Mouse (Mus musculus) forebrain, embryonic 12.5 days (tissue): ENCODE measurements around the gene Hist1h3a. TPM values are rescaled to one million over a fixed set of nuclear protein-coding genes. Genes with fewer than 3 reads are reported as not detected.

Experiments used
- ATAC-seq: fragments of 200-750 bp; cut with Nextera tagmentation; 2 replicates; pipeline ENCODE4 v1.8.0; 2017; ENCODE audit warnings: moderate TSS enrichment; ENCODE audit not compliant: low FRiP score
- H3K27ac ChIP-seq: fragments of 300-500 bp; sonication (generic); 2 replicates; pipeline ENCODE4 v1.5.1; 2016; ENCODE audit warnings: mild to moderate bottlenecking
- H3K27me3 ChIP-seq: fragments of 300-500 bp; sonication (generic); 2 replicates; pipeline ENCODE4 v1.6.1; 2016; ENCODE audit warnings: mild to moderate bottlenecking
- H3K36me3 ChIP-seq: fragments of 300-500 bp; sonication (generic); replicated peaks from 2 replicates; pipeline ENCODE4 v1.6.1; 2016; ENCODE audit warnings: mild to moderate bottlenecking
- H3K4me1 ChIP-seq: fragments of 300-500 bp; sonication (generic); 2 replicates; pipeline ENCODE4 v1.6.1; 2016
- H3K4me2 ChIP-seq: fragments of 300-500 bp; sonication (generic); 2 replicates; pipeline ENCODE4 v1.6.1; 2016; ENCODE audit warnings: mild to moderate bottlenecking, moderate library complexity
- H3K4me3 ChIP-seq: fragments of 300-500 bp; sonication (generic); replicated peaks from 2 replicates; pipeline ENCODE4 v1.5.1; 2016; ENCODE audit warnings: mild to moderate bottlenecking
- H3K9ac ChIP-seq: fragments of 300-500 bp; sonication (generic); 2 replicates; pipeline ENCODE4 v1.6.1; 2016; ENCODE audit warnings: mild to moderate bottlenecking
- H3K9me3 ChIP-seq: fragments of 300-500 bp; sonication (generic); 2 replicates; pipeline ENCODE4 v1.6.1; 2016
- WGBS: fragments of 180-500 bp; shearing (Covaris S2); methylation state at CpG from one replicate; pipeline ENCODE4 v1.1.7; 2016; 5-methylcytosine and 5-hydroxymethylcytosine counted together
- polyA plus RNA-seq: library from polyadenylated mRNA; unstranded; fragments of >200 nt; fragmentation: Nextera tagmentation; extraction: Ambion mirVana; gene quantifications from 2 replicates; pipeline ENCODE4 v1.2.1, GENCODE M21; 2016

Gene Hist1h3a
- polyA plus RNA-seq, 1 experiment from 2014 or later, result 5.2 TPM

DNA sequence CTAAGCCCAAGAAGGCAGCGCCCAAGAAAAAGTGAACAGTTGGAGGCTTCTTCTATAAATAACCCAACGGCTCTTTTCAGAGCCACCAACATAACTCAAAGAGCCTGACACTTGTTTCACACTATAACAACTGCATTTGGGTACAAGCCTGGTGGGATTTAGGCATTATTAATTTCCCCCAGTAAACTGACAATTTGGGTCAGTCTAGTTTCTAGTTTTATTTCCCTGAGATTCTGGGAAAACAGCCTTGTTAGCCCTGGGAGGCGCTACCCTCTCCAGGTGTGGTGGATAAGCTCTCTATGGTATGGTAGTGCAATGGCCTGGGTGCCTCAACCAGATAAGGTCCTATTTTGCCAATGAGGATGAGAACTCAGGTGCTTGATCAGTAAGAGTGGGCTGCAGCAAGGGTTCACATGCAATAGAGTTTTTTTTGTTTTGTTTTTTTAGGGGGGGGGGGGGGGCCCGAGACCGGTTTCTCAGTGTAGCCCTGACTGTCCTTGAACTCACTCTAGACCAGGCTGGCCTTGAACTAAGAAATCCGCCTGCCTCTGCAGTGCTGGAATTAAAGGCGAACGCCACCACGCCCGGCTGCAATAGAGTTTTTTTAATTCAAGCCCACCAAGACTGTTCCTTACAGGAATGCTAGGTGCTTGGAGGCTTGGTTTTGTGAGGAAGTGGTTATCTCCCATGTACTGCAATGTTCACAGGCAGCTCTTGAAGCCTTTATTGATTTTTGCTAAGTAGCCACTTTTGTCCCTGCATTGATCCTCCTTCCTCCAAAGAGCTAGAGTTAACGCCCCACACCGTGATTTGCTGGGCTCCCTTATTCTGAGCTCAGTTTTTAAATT, 2.4 kb upstream of the Hist1h3a start:
- no peaks in the 10 kb centered on the region for H3K27me3 ChIP-seq
- peak overlapping the region; percentile 52 for H3K4me3 ChIP-seq
- peak overlapping the region; percentile 94 for H3K27ac ChIP-seq
- H3K4me2 ChIP-seq, result peak overlapping the region; percentile 70
- H3K36me3 ChIP-seq, result no peaks in the 10 kb centered on the region
- no peaks in the 10 kb centered on the region for H3K9me3 ChIP-seq
- peaks cover 23% of the 10 kb centered on the region for H3K4me1 ChIP-seq
- WGBS, result 34% methylated on average over 12 of the region's 12 CpGs
- H3K9ac ChIP-seq, result peak overlapping the region; percentile 83
- ATAC-seq, result no peak

DNA sequence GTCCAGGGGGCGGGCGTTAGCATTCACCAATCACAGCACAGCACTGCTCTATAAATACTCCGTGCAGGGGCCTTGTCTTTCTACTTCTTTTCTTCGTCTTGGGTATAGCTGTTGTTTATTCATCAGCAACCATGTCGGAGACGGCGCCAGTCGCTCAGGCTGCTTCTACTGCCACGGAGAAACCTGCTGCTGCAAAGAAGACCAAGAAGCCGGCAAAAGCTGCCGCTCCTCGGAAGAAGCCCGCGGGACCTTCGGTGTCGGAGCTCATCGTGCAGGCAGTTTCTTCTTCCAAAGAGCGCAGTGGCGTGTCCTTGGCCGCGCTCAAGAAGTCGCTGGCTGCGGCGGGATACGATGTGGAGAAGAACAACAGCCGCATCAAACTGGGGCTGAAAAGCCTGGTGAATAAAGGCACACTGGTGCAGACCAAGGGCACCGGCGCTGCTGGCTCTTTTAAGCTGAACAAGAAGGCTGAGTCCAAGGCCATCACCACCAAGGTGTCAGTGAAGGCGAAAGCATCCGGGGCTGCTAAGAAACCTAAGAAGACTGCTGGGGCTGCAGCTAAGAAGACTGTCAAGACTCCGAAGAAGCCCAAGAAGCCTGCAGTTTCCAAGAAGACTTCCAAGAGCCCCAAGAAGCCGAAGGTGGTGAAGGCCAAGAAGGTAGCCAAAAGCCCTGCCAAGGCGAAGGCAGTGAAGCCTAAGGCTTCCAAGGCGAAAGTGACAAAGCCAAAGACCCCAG, 1.6 kb upstream of the Hist1h3a start, which contains the start of gene Hist1h1a:
Hist1h1a (plus strand) TSS at position 81 of the 738 bp plus-strand sequence.
- peak within 1 kb of the TSS; percentile 94 for H3K27ac ChIP-seq
- no peaks in the 10 kb centered on the region for H3K27me3 ChIP-seq
- no peaks in the 10 kb centered on the region for H3K9me3 ChIP-seq
- peak within 1 kb of the TSS; percentile 52 for H3K4me3 ChIP-seq
- WGBS, result 4% methylated on average over 34 of the region's 34 CpGs
- H3K4me1 ChIP-seq, result peaks cover 23% of the 10 kb centered on the region
- peak within 1 kb of the TSS; percentile 70 for H3K4me2 ChIP-seq
- ATAC-seq, result peak; percentile 73
- H3K9ac ChIP-seq, result peak within 1 kb of the TSS; percentile 83
- no peaks in the 10 kb centered on the region for H3K36me3 ChIP-seq

DNA sequence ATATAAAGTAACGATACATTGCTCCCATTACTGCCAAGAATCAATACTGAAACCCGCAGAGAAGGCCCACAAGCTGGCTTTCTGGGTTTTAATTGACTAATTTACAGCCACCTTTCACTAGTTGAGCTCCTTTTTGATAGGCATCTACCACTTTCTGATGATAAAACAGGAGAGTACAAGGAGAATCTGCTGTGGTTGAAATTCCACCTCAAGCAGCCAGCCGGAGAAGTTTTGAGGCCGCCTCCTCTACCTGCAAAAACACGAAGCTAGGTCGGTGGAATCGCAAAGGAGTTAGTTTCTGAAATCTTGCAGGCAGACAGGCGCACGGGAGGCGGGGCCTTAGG, 1.0 kb upstream of the Hist1h3a start:
- Histone ChIP-seq H3K9me3 (no peaks in the 10 kb centered on the region), H3K4me2 (peak overlapping the region; percentile 70), H3K27ac (peak overlapping the region; percentile 94), H3K4me3 (peak overlapping the region; percentile 52), H3K36me3 (no peaks in the 10 kb centered on the region), H3K9ac (peak overlapping the region; percentile 56; the same call in 1 of the 2 replicates), H3K4me1 (peaks cover 23% of the 10 kb centered on the region), H3K27me3 (no peaks in the 10 kb centered on the region)
- no peak for ATAC-seq
- 2% methylated on average over 10 of the region's 10 CpGs for WGBS

DNA sequence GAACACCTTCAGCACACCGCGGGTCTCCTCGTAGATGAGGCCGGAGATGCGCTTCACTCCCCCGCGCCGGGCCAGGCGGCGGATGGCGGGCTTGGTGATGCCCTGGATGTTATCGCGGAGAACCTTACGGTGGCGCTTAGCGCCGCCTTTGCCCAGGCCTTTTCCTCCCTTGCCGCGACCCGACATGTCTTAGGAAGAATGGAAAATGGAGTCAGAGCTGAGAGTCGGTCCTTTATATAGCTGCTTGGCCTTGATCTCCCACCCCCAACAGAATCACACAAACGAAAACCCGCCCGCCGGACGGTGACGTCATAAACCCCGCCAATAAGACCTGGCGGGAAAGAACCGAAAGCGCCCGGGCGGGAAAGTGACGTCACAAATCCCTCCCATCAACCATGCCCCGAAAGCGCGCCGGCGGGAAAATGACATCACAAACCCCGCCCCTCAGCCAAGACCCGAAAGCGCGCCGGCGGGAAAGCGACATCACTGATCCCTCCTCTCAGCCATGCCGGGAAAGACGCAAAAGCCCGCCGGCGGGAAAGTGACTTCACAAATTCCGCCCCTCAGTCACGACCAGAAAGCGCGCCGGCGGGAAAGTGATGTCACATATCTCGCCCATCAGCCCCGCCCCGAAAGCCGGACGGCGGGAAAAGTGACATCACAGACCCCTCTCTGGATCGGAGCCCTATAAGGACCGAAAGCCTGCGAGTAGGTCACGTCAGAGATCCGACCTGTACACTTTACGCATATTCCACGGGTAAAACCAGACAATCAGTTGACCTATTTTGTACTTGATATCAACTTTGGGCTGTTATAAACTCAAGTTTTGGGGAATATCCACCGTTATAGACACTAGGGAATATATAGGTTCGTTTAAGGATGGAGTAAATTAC, 968 bp downstream of the Hist1h3a start, which contains the start of gene Hist1h4a:
Hist1h4a (minus strand) TSS at position 259 of the 893 bp plus-strand sequence.
- H3K4me1 ChIP-seq, result peaks cover 30% of the 10 kb centered on the region

DNA sequence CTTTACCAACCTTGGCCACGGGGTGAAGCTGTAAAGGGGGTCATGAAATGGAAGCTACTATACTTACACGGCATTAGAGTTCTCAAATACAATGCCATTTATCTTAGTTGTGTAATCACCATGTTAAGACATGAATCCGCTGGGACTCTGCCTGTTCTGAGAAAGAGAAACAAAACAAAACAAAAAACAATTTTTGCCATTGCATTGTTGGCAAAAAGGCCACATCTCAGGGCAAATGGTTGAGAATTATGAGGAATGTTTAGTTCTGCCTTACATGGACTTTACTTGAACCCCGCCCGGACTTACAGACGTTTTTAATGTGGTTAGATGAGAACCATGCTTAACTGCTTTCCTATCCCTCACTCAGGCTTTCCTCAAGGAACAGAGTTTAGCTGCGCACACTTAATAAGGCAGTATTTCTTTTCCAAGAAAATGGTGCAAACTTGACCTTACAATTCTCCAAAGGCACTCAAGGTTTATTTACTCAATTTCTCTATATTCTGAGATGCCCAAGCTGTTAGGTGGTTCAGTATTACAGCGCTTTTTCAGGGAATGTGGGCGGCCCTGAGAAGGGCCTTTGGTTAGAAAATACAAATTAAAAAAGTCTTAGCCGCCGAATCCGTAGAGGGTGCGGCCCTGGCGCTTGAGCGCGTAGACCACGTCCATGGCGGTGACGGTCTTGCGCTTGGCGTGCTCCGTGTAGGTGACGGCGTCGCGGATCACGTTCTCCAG, 1.8 kb downstream of the Hist1h3a start:
- no peak for ATAC-seq
- H3K27ac ChIP-seq, result peak overlapping the region; percentile 94
- H3K4me3 ChIP-seq, result peak overlapping the region; percentile 41
- H3K36me3 ChIP-seq, result no peaks in the 10 kb centered on the region
- H3K4me1 ChIP-seq, result peaks cover 30% of the 10 kb centered on the region
- H3K27me3 ChIP-seq, result no peaks in the 10 kb centered on the region
- H3K9ac ChIP-seq, result peak overlapping the region; percentile 62
- no peaks in the 10 kb centered on the region for H3K9me3 ChIP-seq
- peak overlapping the region; percentile 70 for H3K4me2 ChIP-seq
- WGBS, result 2% methylated on average over 19 of the region's 27 CpGs

More for the DNA sequence above, 968 bp downstream of the Hist1h3a start, which contains the start of gene Hist1h4a:
- peak within 1 kb of the TSS; percentile 64 for H3K9ac ChIP-seq
- peak within 1 kb of the TSS; percentile 70 for H3K4me2 ChIP-seq
- peak within 1 kb of the TSS; percentile 41 for H3K4me3 ChIP-seq
- H3K27ac ChIP-seq, result peak within 1 kb of the TSS; percentile 94
- no peaks in the 10 kb centered on the region for H3K9me3 ChIP-seq
- peak; percentile 81 for ATAC-seq
- H3K27me3 ChIP-seq, result no peaks in the 10 kb centered on the region
- under 1% methylated on average over 68 of the region's 72 CpGs for WGBS
- no peaks in the 10 kb centered on the region for H3K36me3 ChIP-seq

DNA sequence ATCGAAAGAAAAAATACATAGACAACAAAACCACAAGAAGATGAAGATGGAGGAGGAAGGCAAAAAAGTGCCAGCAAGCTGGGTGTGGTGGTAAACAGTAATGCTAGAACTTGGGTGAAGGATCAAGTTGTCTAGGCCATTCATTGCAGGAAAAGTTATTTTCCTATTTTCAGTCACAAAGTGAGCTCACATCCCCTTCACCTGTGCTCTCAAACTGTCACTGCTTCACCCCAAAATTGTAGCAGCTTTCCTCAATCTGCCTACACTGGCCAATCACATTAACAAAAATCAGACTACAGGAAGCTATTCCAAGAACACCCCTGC, 2.3 kb downstream of the Hist1h3a start:
- Histone ChIP-seq H3K9me3 (no peaks in the 10 kb centered on the region), H3K4me3 (peak overlapping the region; percentile 41; the same call in 1 of the 2 replicates), H3K36me3 (no peaks in the 10 kb centered on the region), H3K27me3 (no peaks in the 10 kb centered on the region), H3K9ac (peak overlapping the region; percentile 62; the same call in 1 of the 2 replicates), H3K4me1 (peaks cover 30% of the 10 kb centered on the region), H3K4me2 (peak overlapping the region; percentile 70), H3K27ac (peak overlapping the region; percentile 94)
- no peak for ATAC-seq
- WGBS, result 87% methylated on average over 1 of the region's 1 CpGs

DNA sequence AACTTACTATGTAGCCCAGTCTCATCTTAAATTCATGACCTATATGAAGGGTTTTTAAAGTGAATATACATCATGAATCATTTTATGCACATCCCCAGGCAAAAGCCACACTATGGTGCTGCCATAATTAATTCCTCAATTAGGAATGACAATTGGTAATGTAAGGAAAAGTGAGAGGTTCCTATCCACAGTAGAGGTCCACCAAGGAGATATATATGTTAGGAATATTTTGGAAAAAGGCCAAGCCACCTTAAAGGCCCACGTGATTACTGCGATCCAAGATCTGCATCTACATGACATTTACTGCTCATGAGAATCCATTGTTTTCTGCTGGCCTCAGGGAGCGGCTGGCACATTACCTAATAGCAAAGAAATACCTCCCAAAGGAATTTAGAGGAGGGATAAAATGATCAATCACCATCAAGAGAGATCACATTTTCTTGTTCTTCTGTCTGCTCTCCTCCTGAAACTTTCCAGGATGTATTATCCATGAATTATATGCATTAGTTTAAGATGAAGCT, 2.9 kb downstream of the Hist1h3a start:
- Histone ChIP-seq H3K36me3 (no peaks in the 10 kb centered on the region), H3K9me3 (no peaks in the 10 kb centered on the region), H3K27me3 (no peaks in the 10 kb centered on the region), H3K27ac (0 out of 2 replicates have a peak overlapping the region, but pooled peaks have one; percentile 10), H3K4me3 (no peak overlapping the region), H3K9ac (no peak overlapping the region), H3K4me1 (peaks cover 28% of the 10 kb centered on the region), H3K4me2 (no peak overlapping the region)
- 80% methylated on average over 3 of the region's 3 CpGs for WGBS
- ATAC-seq, result no peak

DNA sequence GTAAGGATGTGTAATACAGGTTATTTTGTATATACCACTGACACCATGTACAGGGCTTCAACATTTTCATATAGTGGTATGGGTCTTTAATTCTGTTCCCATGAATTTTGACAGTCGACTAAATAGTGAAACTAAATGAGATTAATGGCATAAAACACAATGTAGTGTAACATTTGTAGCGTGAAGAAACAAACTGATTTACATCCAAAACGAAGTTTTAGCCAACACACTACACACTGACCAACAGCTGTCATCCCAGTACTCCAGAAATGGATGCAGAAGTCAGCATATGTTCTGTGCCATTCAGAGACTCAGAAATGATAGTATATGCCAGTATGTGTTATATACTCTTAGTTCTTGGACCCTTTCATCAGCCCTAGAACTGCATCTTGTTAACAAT, 4.3 kb downstream of the Hist1h3a start:
- Histone ChIP-seq H3K4me3 (no peak overlapping the region), H3K9me3 (no peaks in the 10 kb centered on the region), H3K4me1 (peaks cover 17% of the 10 kb centered on the region), H3K27ac (0 out of 2 replicates have a peak overlapping the region, but pooled peaks have one; percentile 27), H3K4me2 (no peak overlapping the region), H3K27me3 (no peaks in the 10 kb centered on the region), H3K36me3 (no peaks in the 10 kb centered on the region), H3K9ac (no peak overlapping the region)
- no peak for ATAC-seq
- WGBS, result 51% methylated on average over 3 of the region's 3 CpGs

DNA sequence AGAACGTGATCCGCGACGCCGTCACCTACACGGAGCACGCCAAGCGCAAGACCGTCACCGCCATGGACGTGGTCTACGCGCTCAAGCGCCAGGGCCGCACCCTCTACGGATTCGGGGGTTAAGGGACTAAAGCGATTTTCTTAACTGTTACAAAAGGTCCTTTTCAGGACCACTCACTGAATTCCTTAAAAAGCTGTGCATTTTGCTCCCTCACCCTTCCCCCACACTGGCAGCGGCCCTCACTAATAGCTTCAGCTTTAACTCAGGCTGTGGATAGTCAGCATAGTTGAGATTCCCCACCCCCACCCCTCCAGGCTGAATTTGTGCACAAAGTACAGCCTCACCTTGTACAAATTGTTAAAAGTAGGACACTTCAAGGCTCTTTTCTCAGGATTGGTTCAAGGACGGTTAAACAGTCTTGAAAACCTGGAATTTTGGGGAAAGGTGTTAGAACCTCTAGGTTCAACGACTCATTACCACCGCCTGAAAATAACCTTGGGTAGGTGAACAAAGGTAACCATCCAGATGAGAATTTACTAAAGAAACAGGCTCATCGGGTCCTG, 4.9 kb downstream of the Hist1h3a start:
- H3K4me2 ChIP-seq, result peak overlapping the region; percentile 63
- no peaks in the 10 kb centered on the region for H3K27me3 ChIP-seq
- ATAC-seq, result no peak
- peak overlapping the region; percentile 96 for H3K27ac ChIP-seq
- peak overlapping the region; percentile 63 for H3K9ac ChIP-seq
- under 1% methylated on average over 22 of the region's 23 CpGs for WGBS
- peak overlapping the region; percentile 41 for H3K4me3 ChIP-seq
- H3K9me3 ChIP-seq, result no peaks in the 10 kb centered on the region
- peaks cover 16% of the 10 kb centered on the region for H3K4me1 ChIP-seq
- H3K36me3 ChIP-seq, result no peaks in the 10 kb centered on the region

DNA sequence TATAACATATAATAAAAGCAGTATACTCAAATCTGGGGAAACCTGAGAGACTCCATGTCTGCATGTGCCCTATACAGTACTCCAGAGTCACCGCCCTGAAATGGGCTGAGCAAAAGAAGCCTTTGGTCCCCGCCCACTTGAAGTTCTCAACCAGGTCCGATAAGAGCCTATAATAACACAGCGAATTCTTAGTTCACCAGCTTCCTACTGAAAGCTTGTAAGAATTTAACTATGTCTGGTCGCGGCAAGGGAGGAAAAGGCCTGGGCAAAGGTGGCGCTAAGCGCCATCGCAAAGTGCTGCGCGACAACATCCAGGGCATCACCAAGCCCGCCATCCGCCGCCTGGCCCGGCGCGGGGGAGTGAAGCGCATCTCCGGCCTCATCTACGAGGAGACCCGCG, 5.4 kb downstream of the Hist1h3a start, which contains the start of gene Hist1h4b:
Hist1h4b (plus strand) TSS at position 224 of the 400 bp plus-strand sequence.
- Histone ChIP-seq H3K27ac (peak within 1 kb of the TSS; percentile 96), H3K9me3 (no peaks in the 10 kb centered on the region), H3K4me2 (peak within 1 kb of the TSS; percentile 63), H3K36me3 (no peaks in the 10 kb centered on the region), H3K27me3 (no peaks in the 10 kb centered on the region), H3K4me3 (peak within 1 kb of the TSS; percentile 41), H3K4me1 (peaks cover 16% of the 10 kb centered on the region), H3K9ac (peak within 1 kb of the TSS; percentile 63)
- under 1% methylated on average over 19 of the region's 22 CpGs for WGBS
- peak; percentile 71 for ATAC-seq

DNA sequence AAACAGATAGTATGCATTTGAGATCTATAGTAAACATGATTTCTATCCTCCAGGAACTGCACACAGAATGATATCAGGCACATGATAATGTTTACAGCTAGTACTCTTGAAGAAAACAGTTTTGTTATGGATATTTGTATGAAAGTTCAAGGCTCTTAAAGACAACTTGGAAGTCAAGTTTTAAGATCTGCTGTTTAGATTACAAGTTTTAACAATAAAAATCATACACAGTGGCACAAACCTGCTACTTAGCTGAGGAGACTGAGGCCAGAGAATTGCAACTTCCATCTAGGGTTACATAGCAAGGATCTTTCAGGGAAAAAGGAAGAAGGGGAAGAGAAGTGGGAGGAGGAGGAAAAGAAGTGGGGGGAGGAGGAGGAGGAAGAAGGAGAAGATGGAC, 7.2 kb downstream of the Hist1h3a start:
- Histone ChIP-seq H3K9ac (no peak overlapping the region), H3K27ac (0 out of 2 replicates have a peak overlapping the region, but pooled peaks have one; percentile 42), H3K27me3 (no peaks in the 10 kb centered on the region), H3K4me3 (no peak overlapping the region), H3K4me2 (no peak overlapping the region), H3K9me3 (no peaks in the 10 kb centered on the region), H3K36me3 (no peaks in the 10 kb centered on the region), H3K4me1 (peaks cover 10% of the 10 kb centered on the region)
- ATAC-seq, result no peak
